Mouse (Mus musculus): Measurements from ENCODE around the gene Zmiz1. TPM values are rescaled to one million over a fixed set of nuclear protein-coding genes. Genes with fewer than 3 reads are reported as not detected.

The Zmiz1 gene
- polyA plus RNA-seq, 1 experiment = 27.2 TPM

- 0% methylated on average over 37 of the region's 37 CpGs for WGBS
- Histone ChIP-seq H3K27ac (ENCODE audit: control insufficient read depth, insufficient read depth, low read depth, low read length, poor library complexity) (peak overlapping the region; percentile 98; the same call in 1 of the 2 replicates), H3K4me3 (replicated peaks; ENCODE audit: control insufficient read depth, low read depth, low read length) (peak overlapping the region; percentile 74), H3K4me1 (ENCODE audit: control insufficient read depth, insufficient read depth, low read length) (peaks cover 1% of the 10 kb centered on the region; the same call in 1 of the 2 replicates)
- TF ChIP-seq CTCF (IDR thresholded peaks at IDR 0.05; ENCODE audit: control insufficient read depth, insufficient read depth, low read length) (no peak), POLR2A (IDR thresholded peaks at IDR 0.05; ENCODE audit: borderline replicate concordance, control insufficient read depth, low read depth, low read length) (peak; percentile 18; the same call in 1 of the 2 replicates)
Observed at GRCm38 (mm10) chr14:25458111-25459015, 622 bp upstream of the Zmiz1 start.

DNA sequence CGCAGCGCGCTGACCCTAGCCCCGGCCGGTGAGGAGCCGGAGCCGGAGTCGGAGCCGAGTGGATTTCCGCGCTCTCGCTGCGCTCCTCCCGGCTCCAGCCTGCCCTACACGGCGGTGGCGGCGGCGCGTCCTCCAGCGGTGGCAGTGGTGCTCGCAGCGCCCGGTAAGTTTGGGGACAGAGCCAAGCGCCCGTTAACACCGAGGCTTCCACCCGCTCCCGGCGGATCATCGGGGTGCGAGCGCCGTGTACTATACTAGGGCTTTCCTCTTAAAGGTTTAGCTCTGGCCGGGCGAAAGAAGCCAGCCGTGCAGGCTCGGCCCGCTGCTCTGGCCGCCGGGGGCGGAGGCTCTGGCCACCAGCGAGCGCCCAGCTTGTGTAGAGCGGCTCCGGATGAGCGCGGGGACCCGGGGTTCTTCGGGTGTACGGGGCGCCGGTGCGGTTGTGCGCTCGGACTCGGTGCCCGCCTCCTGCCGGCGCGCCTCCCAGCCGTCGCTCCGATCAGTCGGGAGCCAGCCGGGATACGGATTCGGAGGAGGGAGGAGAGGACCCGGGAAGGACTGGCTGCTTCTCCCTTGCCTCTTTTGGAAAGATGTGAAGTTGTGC, 511 bp downstream of the Zmiz1 start:
- under 1% methylated on average over 69 of the region's 69 CpGs for WGBS
- TF ChIP-seq CTCF (IDR thresholded peaks at IDR 0.05; ENCODE audit: control insufficient read depth, insufficient read depth, low read length) (no peak; the same call in 1 of the 2 replicates), POLR2A (IDR thresholded peaks at IDR 0.05; ENCODE audit: borderline replicate concordance, control insufficient read depth, low read depth, low read length) (peak; percentile 21; the same call in 1 of the 2 replicates)
- Histone ChIP-seq H3K4me3 (replicated peaks; ENCODE audit: control insufficient read depth, low read depth, low read length) (peak overlapping the region; percentile 99), H3K27ac (ENCODE audit: control insufficient read depth, insufficient read depth, low read depth, low read length, poor library complexity) (peak overlapping the region; percentile 98), H3K4me1 (ENCODE audit: control insufficient read depth, insufficient read depth, low read length) (peaks cover 1% of the 10 kb centered on the region; the same call in 1 of the 2 replicates)

GRCm38 (mm10) chr14:25459998-25460800, 1.2 kb downstream of the Zmiz1 start:
- peak overlapping the region; percentile 99 for H3K4me3 ChIP-seq (replicated peaks; ENCODE audit: control insufficient read depth, low read depth, low read length)

GRCm38 (mm10) chr14:25460801-25461675, 2.1 kb downstream of the Zmiz1 start:
- H3K27ac ChIP-seq (ENCODE audit: control insufficient read depth, insufficient read depth, low read depth, low read length, poor library complexity) = peak overlapping the region; percentile 98

More at GRCm38 (mm10) chr14:25459998-25460800, 1.2 kb downstream of the Zmiz1 start:
- H3K4me1 ChIP-seq (ENCODE audit: control insufficient read depth, insufficient read depth, low read length) = peaks cover 1% of the 10 kb centered on the region; the same call in 1 of the 2 replicates
- under 1% methylated on average over 63 of the region's 63 CpGs for WGBS
- H3K27ac ChIP-seq (ENCODE audit: control insufficient read depth, insufficient read depth, low read depth, low read length, poor library complexity) = peak overlapping the region; percentile 98
- TF ChIP-seq CTCF (IDR thresholded peaks at IDR 0.05; ENCODE audit: control insufficient read depth, insufficient read depth, low read length) (no peak), POLR2A (IDR thresholded peaks at IDR 0.05; ENCODE audit: borderline replicate concordance, control insufficient read depth, low read depth, low read length) (no peak; the same call in 1 of the 2 replicates)

DNA sequence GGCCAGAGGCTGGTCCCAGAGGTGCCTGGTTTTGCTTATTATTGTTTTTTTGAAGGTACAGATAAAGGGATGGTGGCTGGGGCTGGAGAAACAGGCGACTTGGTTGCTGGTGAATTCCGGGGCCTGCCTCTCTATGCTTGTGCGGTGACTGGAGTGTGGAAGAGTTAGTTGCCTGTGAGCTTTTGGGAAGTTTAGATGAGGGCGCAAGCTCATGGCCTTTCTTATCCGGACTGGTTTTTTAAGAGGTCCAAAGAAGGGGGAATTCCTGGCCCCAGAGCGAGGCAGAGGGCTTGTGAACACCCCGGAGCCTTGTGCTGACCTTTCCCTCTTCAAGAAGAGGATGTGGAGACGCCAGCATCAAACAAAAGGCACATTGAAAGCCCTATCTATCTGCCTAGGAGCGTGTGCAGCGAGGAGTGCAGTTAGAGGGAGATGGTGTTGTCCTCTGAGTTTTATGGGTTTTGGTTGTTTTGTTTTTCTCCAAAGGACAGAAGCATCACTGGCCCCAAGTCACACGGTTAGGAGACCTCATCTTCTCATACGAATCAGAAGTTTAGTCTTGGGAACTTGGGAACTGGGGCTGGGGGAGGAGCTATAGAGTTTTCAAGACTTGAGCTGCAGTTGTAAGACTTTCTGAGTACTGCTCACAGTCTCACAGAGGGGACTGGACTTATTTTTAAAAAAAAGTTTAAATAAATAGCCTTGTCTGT, 2.8 kb downstream of the Zmiz1 start:
- H3K27ac ChIP-seq (ENCODE audit: control insufficient read depth, insufficient read depth, low read depth, low read length, poor library complexity) = peak overlapping the region; percentile 98
- H3K4me1 ChIP-seq (ENCODE audit: control insufficient read depth, insufficient read depth, low read length) = peaks cover 7% of the 10 kb centered on the region; the same call in 1 of the 2 replicates
- TF ChIP-seq POLR2A (IDR thresholded peaks at IDR 0.05; ENCODE audit: borderline replicate concordance, control insufficient read depth, low read depth, low read length) (no peak), CTCF (IDR thresholded peaks at IDR 0.05; ENCODE audit: control insufficient read depth, insufficient read depth, low read length) (no peak)
- peak overlapping the region; percentile 99 for H3K4me3 ChIP-seq (replicated peaks; ENCODE audit: control insufficient read depth, low read depth, low read length)
- 11% methylated on average over 12 of the region's 12 CpGs for WGBS

More at GRCm38 (mm10) chr14:25460801-25461675, 2.1 kb downstream of the Zmiz1 start:
- peaks cover 3% of the 10 kb centered on the region; the same call in 1 of the 2 replicates for H3K4me1 ChIP-seq (ENCODE audit: control insufficient read depth, insufficient read depth, low read length)
- WGBS = under 1% methylated on average over 42 of the region's 42 CpGs
- no peak for TF ChIP-seq CTCF (IDR thresholded peaks at IDR 0.05; ENCODE audit: control insufficient read depth, insufficient read depth, low read length)
- TF ChIP-seq POLR2A (IDR thresholded peaks at IDR 0.05; ENCODE audit: borderline replicate concordance, control insufficient read depth, low read depth, low read length) = 0 out of 2 replicates have a peak, but pooled peaks have one; percentile 7
- peak overlapping the region; percentile 99 for H3K4me3 ChIP-seq (replicated peaks; ENCODE audit: control insufficient read depth, low read depth, low read length)

GRCm38 (mm10) chr14:25462975-25463374, 4.0 kb downstream of the Zmiz1 start:
- Histone ChIP-seq H3K27ac (ENCODE audit: control insufficient read depth, insufficient read depth, low read depth, low read length, poor library complexity) (no peak overlapping the region), H3K4me3 (replicated peaks; ENCODE audit: control insufficient read depth, low read depth, low read length) (no peak overlapping the region), H3K4me1 (ENCODE audit: control insufficient read depth, insufficient read depth, low read length) (peaks cover 7% of the 10 kb centered on the region; the same call in 1 of the 2 replicates)
- TF ChIP-seq POLR2A (IDR thresholded peaks at IDR 0.05; ENCODE audit: borderline replicate concordance, control insufficient read depth, low read depth, low read length) = no peak
- TF ChIP-seq CTCF (IDR thresholded peaks at IDR 0.05; ENCODE audit: control insufficient read depth, insufficient read depth, low read length) = no peak
- 29% methylated on average over 1 of the region's 1 CpGs for WGBS
